Mouse (Mus musculus): Measurements from ENCODE around the gene Lrfn1.
"Not testable (repeated sequence)": the region's sequence is repeated elsewhere in the genome, so short reads cannot be mapped to it uniquely, and the experiment has no call there.

The Lrfn1 gene

DNA sequence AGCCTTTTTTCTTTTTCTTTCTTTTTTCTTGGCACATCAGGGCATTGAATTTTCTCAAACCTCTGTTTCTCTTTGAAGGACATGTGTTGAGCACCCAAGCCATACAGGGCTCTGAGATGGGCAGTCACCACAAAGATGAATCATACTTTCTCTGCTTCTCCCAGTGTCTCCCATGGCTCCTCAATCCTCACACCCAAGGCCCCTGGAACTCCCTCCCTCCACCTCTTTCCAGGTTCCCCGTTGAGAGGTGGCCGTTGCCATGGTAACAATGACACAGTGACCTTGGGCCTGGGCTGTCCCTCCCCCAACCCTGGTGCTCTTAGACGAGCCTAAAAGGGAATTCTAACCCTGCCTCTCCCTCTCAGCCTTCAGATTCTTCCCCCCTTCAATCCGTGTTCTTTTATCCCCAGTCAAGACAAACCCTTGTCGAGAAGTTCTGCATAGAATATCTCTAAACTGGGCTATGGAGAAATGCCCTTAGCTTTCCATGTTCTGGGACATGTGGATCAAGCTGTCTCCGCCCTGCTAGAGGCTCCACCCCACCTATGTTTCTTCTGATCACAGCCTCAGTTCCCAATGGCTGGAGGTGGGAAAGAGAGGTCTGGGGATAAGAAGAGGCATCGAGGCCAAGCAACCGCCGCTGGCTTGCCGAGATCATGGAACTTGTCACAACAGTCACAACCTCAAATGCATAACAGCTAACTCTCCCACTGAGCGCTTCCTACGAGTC, 4.5 kb upstream of the Lrfn1 start:
- no peak for DNase-seq (ENCODE audit: extremely low spot score, low read depth, low spot score)

DNA sequence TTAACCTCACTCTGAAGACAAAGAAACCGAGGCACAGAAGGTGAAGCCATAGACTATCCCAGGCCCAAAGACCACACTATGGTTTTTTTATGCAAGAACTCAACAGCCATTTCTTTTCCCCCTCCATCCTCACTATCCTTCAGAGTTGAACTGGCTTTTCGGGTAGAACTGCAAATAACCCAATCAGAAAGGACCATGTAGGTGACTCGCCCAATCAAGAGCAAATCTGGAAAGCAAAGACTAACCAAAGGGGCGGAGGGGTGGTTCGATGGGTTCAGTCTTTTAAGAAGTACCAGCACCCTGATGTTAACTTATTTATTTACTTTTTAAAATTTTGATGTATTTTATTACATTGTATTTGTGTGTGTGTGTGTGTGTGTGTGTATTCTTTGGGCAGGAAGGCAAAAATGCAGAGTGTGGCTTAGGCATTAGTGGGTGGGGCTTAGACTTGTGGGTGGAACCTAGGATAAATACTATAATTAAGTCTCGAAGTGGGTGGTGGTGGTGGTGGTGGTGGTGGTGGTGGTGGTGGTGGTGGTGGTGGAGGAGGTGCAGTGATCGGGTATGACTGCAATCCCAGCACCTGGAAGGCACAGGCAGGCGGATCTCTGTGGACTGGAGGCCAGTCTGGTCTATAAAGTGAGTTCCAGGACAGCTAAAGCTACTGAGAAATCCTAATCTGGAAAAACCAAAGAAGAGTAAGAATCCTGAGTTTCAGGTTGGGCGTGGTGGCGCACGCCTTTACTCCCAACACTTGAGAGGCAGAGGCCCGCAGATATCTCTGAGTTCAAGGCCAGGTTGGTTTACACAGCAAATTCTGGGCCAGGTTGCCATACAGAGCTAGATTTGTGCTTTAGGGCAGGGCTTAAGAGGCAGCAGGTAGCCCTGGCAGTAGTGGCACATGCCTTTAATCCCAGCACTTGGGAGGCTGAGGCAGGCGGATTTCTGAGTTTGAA, 3.6 kb upstream of the Lrfn1 start:
- no peak for DNase-seq (ENCODE audit: extremely low spot score, low read depth, low spot score)

DNA sequence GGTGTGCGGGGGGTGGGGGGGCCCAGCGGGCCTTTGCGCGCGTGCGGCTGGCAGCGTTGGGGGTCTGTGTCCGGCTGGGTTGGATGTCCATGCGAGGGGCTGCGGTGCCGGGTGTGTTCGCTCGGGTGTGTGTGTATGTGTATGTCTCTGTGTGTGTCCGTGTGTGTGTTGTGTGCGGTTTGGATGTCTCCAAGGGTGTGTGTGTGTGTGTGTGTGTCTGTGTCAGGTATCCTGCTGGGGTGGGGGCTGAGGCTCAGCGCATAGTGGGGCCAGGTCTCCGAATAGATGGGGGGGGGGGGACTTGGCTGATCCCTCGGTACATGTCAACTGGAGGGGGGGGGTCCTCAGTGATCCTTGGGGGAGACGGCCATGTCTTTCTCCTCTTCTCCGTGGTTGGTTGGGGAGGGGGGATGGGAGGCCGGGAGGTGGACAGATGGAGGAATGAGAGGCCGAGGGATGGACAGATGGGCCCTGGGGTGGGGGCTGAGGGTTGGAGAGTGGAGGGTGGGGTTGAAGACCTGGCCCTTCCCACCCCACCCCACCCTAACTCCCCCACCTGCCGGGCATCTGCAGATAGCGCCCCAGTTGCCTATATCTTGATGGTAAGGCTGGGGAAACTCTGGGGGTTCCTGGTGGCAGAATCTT, 703 bp downstream of the Lrfn1 start:
- no peak for DNase-seq (ENCODE audit: extremely low spot score, low read depth, low spot score)

DNA sequence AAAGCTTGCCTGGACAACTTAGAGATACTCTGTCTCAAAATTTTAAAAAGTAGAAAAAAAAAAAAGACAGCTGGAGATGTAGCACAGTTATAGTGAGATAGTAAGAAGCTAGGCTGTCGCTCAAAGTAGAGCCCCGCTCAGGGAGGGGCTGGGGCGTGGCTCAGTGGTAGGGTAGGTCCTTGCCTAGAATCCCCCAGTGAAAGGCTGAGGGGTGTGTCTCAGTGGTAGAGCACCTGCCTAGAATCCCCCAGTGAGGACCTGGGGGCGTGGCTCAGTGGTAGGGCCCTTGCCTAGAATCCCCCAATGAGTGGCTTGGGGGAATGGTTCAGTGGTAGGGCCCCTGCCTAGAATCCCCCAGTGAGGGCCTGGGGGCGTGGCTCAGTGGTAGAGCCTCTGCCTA, 8.6 kb downstream of the Lrfn1 start:
- no peak for DNase-seq (ENCODE audit: extremely low spot score, low read depth, low spot score)

DNA sequence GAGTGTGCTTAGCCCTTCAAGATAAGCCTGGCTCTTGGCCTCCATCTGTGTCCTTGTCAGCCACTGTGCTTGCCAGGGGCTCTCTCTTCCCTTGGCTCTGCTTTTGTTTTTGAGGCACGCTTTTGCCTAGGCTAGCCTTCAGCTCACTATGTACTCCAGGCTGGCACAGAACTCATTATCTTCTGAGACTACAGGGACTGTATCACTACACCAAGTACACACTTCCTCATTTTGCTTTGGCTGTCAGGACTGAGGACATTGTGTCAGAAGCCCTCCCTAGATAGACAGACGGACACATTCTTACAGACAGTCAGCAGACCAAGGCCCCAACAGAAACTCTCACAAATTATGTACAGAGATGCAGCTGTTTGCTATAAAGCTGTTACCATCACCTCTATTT, 11.0 kb downstream of the Lrfn1 start:
- DNase-seq (ENCODE audit: extremely low spot score, low read depth, low spot score) = no peak

DNA sequence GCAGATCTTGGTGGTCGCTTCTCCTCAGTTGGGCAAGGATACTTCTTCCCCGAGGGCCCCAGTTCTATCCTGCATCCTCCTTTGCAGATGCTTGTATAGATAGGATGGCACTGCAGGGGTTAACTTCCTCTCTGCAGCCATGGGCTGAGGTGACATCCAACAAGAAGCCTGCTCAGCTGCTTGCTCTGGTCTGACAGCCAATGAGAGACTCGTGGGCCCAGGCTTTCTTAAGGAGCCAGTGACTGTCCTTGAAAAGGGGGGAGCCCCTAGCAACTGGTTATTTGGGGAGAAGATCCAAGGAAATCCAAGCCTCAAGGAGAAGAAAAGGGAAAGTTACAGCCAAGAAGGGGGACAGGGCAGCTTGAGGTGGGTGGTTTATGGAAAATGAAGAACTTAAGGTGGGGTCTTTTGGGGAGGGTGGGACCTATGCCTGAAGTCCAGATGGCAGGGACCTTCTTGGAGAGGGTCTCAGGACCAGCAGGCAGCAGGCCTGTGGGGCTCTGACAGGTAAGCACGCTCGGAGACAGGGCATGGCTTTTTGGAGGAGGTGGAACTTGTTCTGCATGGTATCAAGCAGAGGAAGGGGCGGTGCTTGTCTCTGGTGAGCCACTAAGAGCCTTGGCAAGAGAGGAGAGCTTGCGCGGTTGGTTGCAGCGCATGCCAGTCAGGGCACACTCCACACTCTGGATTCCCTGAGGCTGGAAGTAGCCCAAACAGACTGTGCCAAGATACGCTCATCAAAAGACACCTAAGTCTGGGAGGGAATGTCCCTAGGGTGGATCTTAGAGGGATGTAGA, 12.8 kb downstream of the Lrfn1 start:
- DNase-seq (ENCODE audit: extremely low spot score, low read depth, low spot score) = no peak

DNA sequence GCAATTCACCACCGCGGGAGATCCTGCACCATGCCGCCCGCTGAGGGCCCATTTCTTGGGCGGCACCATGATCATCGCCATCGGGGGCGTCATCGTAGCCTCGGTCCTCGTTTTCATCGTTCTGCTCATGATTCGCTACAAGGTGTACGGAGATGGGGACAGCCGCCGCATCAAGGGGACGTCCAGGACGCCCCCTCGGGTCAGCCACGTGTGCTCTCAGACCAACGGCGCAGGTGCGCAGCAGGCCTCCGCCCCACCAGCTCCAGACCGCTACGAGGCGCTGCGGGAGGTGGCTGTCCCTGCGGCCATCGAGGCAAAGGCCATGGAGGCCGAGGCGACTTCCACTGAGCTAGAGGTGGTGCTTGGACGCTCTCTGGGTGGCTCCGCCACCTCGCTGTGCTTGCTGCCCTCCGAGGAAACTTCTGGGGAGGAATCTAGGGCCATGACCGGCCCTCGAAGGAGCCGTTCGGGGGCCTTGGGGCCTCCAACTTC, 15.0 kb downstream of the Lrfn1 start:
- no peak for DNase-seq (ENCODE audit: extremely low spot score, low read depth, low spot score)

DNA sequence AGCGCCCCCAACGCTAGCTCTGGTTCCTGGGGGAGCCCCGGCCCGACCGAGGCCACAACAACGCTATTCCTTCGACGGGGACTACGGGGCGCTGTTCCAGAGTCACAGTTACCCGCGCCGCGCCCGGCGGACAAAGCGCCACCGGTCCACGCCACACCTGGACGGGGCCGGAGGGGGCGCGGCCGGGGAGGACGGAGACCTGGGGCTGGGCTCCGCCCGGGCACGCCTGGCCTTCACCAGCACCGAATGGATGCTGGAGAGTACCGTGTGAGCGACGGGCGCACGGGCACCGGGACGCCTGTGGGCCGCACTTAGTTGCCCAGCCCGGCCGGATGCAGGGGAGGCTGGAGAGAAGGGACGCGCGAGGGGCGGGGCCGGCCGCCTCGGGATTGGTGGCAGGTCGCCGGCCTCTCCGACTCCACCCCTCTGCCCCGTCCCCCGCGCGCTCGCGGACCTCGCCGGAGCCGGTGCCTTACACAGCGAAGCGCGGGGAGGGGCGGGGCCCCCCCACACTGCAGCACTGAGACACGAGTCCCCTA, 15.5 kb downstream of the Lrfn1 start:
- DNase-seq (ENCODE audit: extremely low spot score, low read depth, low spot score) = no peak

DNA sequence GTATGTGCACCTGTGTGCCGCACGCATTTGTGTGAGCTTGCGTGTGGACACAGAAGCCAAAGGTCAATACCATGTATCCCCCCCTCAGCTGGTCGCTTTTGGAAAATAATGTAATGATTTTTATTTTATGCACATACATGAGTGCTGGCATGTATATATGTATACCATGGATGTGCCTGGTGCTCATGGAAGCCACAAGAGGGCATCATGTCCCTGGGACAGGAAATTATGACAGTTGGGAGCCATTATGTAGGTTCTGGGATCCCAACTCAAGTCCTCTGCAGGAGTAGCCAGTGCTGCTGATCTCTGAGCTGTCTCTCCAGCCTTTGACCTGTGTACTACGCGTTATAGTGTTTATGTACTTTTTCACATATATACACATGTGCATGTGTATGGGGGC, 24.4 kb downstream of the Lrfn1 start:
- DNase-seq (ENCODE audit: extremely low spot score, low read depth, low spot score) = no peak

DNA sequence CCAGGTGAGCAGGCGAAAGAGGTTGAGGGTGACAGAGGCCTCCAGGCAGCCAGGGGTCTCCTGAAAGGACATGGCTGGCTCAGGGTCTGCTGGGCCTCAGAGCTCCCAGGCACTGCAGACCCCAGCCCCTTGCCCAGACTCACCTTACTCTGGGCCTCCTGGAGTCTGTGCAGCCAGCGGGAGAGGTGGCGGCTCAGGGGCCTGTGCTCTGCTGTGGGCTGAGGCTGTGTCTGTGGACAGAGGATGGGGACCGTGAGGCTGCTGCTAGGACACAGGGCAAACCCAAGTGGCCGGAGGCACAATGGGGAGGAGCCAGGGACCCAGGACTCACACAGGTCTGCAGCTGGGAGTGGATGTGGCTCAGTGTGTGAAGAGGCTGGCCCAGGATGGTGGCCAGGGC, 25.6 kb downstream of the Lrfn1 start:
- DNase-seq (ENCODE audit: extremely low spot score, low read depth, low spot score) = no peak

DNA sequence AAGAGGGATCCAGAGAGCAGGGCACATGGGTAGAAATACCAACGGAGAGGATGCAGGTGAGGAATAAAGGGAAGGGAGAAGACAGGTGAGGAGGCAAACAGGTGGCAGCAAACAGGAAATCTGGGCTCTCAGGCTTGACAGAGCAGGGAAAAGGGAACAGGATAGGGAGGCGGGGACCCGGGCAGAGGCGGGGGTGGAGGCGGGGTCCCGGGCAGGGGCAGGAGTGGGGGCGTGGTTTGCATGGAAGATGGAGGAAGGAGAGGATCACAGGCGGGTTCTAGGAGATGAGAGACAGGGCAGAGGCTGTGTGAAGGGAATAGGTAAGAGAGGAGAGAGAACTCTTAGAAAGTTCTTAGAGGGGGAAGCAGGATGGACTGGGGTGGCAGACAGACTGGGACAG, 27.1 kb downstream of the Lrfn1 start:
- no peak for DNase-seq (ENCODE audit: extremely low spot score, low read depth, low spot score)

DNA sequence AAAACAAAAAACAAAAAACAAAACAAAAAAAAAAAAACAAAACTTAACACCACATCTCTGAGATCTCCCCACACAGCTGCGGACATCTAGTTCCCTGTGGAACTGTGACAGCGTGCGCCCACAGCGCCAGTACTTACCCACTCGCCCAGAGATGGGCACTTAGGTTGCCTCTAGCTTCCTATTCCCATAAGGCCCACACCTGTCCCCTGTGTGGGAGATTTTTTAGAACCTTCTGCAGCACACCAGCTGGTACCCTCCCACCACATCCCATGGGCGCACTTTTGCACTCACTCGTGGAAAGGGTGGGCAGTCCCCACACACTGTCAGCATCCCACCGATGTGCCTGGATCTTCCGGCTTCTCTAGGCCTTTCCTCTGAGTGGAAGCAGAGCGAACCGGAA, 31.1 kb downstream of the Lrfn1 start:
- DNase-seq (ENCODE audit: extremely low spot score, low read depth, low spot score) = no peak

DNA sequence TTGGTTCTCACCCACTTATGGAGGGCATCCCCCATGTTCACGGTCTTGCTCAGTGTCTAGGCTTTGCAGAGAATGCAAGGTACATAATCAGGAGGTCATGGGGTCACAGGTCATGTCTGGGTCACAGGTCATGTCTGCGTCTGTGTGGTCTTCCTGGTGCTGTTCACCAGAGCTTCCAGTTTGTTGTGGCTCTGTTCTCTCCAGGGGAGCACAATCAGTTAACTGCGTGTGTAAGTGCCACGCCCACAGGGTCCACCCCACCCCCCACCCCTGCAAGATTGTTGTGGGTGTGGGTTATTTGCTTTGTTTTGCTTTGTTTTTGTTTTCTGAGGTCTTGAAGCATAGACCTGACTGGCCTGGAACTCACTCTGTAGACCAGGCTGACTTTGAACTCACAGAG, 32.4 kb downstream of the Lrfn1 start:
- DNase-seq (ENCODE audit: extremely low spot score, low read depth, low spot score) = no peak

DNA sequence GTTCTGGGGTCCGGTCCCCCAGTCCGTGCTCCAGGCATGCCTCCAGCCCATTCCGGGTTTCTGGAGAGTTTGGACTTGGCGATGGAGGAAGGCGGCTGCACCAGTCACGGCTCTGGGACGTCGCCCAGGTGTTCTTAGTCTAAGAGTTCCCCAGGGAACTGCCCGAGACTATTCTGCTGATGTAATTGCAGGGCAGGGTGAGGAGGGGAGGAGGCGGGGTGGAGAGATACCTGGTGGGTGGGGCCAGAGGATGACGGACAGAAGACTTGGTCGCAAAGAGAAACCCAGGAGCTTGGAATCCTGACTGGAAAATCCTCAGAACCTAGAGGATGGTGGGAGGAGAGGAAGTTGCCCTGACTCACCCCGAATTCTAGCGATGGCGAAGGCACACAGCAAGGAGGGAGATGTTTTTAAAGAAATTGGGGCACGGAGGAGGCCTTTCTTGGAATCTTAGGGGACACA, 36.3 kb downstream of the Lrfn1 start:
- DNase-seq (ENCODE audit: extremely low spot score, low read depth, low spot score) = no peak

DNA sequence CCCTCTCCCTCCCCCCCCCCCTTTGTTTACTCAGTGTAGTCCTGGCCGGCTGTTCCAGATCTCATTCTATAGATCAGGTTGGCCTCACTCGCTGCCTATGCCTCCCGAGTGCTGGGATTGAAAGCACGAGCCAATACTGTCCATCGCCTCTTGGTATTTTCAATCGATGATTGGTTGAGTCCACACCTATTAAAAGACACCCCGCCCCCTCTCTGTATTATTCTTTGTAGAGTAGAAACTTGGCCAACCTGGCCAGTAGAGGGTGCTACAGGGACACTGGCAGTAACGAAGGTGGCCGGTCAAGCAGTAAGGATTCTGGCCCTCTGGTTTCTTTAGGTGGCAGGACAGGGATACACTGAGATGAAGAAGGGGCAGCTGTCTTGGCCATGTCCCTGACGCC, 38.6 kb downstream of the Lrfn1 start:
- DNase-seq (ENCODE audit: extremely low spot score, low read depth, low spot score) = peak; percentile 44

DNA sequence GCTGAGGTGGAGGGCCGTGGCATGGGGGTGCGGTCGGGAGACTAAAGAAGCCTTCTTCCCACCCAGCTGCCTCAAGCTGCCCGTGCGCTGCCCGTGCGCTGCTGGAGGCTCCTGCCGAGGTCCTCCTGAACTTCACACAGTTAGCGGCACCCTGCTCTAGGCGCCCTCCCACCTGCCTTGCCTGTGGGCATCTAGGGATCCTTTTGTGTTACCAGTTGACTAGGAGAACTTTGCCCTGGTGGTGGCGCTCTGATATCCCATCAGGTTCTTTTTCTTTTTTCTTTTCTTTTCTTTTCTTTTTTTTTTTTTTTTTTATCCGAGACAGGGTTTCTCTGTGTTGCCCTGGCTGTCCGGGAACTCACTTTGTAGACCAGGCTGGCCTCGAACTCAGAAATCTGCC, 39.1 kb downstream of the Lrfn1 start:
- no peak for DNase-seq (ENCODE audit: extremely low spot score, low read depth, low spot score)

DNA sequence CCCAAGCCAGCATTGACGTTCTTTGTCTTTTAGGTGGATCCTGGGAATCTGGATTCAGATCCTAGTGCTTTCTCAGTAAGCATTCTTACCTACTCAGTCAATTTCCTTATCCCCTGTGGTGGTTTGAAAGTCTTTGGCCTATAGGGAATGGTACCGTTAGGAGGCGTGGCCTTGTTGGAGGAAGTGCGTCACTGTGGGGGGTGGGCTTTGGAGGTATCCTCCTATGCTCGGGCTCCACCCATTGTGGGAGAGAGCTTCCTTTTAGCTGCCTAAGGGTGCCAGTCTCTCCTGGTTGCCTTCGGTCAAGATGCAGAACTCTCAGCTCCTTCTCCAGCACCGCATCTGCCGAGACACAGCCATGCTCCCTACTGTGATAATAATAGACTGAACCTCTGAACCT, 40.5 kb downstream of the Lrfn1 start:
- DNase-seq (ENCODE audit: extremely low spot score, low read depth, low spot score) = no peak

DNA sequence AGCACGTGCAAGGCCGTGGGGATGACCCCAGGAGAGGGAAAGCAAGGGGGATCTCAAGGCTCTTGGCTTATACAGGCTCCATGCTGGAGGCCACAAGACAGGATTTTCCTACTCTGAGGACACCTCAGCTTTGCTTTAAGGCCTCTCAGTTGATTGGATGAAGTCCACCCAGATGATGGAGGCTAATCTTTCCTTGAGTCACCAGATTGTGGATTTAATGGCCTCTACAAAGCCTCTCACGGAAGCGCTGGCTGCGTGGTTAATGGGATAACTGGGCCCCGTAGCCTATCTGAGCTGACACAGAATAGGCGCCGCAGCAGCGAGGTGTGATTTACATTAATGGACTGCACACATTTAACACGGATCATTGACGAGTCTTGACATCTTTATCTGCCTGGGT, 43.6 kb downstream of the Lrfn1 start:
- no peak for DNase-seq (ENCODE audit: extremely low spot score, low read depth, low spot score)

DNA sequence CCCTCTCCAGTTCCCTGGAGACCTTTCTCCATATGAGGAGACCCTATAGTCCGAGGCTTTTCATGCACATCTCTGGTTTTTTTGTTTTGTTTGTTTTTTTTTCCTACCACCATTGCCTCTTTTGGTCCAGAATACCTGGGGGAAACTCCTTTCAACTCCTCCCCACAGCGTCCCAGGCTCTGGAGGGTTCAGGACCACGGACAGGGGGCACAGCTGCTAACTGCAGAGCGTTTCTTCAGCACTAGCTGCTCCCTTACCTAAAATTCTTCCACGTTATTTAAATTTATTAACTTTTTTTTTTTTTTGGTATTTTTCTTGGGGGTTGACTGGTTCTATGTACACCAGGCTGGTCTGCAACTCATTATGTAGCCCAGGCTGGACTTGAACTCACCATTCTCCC, 53.8 kb downstream of the Lrfn1 start:
- no peak for DNase-seq (ENCODE audit: extremely low spot score, low read depth, low spot score)

DNA sequence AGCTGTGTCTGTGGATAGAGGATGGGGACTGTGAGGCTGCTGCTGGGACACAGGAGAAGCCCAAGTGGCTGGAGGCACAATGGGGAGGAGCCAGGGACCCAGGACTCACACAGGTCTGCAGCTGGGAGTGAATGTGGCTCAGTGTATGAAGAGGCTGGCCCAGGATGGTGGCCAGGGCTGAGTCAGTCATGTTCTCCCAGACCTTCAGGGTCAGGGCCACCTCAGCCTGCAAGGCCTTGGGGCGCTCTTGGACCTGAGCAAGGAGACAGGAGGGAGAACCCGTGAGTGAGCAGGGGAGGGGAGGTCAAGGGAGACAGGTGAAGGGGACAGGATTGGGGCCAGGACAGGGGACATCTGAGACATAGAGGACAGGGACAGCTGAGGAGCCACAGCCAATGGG, 57.3 kb downstream of the Lrfn1 start:
- DNase-seq (ENCODE audit: extremely low spot score, low read depth, low spot score) = not testable (repeated sequence)
